Mouse (Mus musculus) layer of hippocampus, adult 8-10 months (tissue): Measurements from ENCODE around the gene Fundc1. TPM values are rescaled to one million over a fixed set of nuclear protein-coding genes. Genes with fewer than 3 reads are reported as not detected.
"Not testable (repeated sequence)": the region's sequence is repeated elsewhere in the genome, so short reads cannot be mapped to it uniquely, and the experiment has no call there.

Source experiments
- DNase-seq, 2 experiments: peaks; one replicate each; pipeline ENCODE4 v3.0.0; 2022; ENCODE audit warnings: low spot score in 2 of 2
- total RNA-seq, 4 experiments: library from RNA; stranded (reverse); gene quantifications; 2 replicates each; pipeline ENCODE4 v1.2.4; 2022

The Fundc1 gene
- total RNA-seq: 10 to 100 TPM; 44.1 to 57.0 (median 46.0) TPM

- DNase-seq: peak; percentile 93 to 96
Measured at GRCm38 (mm10) chrX:17571621-17572459, at the start of gene Fundc1. Gene Fundc1 (minus strand): TSS chrX:17572325.

GRCm38 (mm10) chrX:17611253-17611652 lies 39.1 kb upstream of the Fundc1 start:
- DNase-seq: no peak

GRCm38 (mm10) chrX:17608763-17609162 lies 36.6 kb upstream of the Fundc1 start:
- DNase-seq: no peak

GRCm38 (mm10) chrX:17607668-17608067 lies 35.5 kb upstream of the Fundc1 start:
- DNase-seq: no peak

DNA sequence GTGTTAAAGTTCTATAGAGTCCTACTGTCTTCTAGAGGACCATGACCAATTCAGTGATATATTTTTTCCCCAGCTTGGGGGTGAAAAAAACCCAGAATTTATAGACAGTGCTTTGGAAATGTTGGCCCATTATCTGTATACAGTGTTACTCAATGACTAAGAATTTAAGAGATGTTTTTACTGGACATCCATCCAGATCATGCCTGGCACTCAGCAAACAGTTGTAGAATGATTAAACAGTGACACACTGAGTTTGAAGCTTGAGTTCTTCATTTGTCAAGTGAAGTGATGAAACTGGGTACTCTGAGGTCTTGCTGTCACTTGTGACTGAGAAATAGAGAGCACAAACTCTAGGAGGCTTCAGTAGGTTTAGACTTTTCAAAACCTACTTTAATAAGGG lies 21.2 kb upstream of the Fundc1 start:
- no peak for DNase-seq

- peak in 1 of 2 experiments; percentile 24 for DNase-seq
Measured at GRCm38 (mm10) chrX:17590745-17591144, 18.6 kb upstream of the Fundc1 start.

DNA sequence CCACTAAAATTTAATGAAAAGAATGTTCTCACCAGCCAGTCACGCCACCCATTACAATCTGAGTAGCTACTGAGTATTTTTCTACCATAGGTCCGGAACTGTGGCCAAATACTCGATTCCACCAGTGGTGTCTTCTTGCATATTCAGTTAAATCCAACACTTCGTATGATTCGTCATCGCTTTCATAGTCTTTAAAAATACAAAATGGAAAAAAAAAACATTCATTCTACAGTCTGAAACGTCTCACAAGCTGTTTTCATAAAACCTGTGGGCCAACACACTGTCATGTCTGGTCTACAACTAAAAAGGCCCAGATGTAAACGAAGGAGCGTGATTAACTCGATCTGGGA lies 879 bp downstream of the Fundc1 start:
- DNase-seq: peak in 1 of 2 experiments; percentile 7

- DNase-seq: no peak
Measured at GRCm38 (mm10) chrX:17568670-17569069, 3.5 kb downstream of the Fundc1 start.

- DNase-seq: no peak
Measured at GRCm38 (mm10) chrX:17565743-17566142, 6.4 kb downstream of the Fundc1 start.

- no peak for DNase-seq
Measured at GRCm38 (mm10) chrX:17564732-17565131, 7.4 kb downstream of the Fundc1 start.

DNA sequence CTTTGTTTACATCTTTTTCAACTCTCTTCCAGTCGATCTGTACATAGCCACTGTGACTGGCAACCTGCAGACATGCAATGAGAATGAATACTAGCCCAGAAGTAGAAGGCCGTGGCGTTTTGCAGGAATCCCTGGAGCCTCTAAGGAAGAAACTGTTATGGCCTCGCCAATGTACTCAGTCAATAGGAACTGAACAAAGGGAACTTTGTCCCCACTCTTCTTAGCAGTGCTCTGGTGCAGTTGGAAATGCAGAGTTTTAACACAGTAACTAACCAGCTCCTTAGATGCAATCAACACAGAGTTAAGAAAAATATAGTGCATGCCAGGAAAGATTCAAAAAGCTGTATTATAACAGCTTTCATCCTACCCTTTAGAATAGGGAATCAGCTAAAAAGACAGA lies 13.4 kb downstream of the Fundc1 start:
- no peak for DNase-seq

- no peak for DNase-seq
Measured at GRCm38 (mm10) chrX:17554488-17554887, 17.6 kb downstream of the Fundc1 start.

DNA sequence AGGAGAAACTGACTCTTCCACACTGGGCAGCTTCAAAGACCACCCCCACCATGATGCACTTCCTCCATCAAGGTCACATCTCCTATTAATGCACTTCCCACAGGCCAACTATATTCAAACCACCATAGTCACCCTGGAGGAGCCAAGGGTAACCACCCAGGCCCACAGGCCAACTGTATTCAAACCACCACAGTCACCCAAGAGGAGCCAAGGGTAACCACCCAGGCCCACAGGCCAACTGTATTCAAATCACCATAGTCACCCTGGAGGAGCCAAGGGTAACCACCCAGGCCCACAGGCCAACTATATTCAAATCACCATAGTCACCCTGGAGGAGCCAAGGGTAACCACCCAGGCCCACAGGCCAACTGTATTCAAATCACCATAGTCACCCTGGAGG lies 20.5 kb downstream of the Fundc1 start:
- DNase-seq: not testable (repeated sequence)

DNA sequence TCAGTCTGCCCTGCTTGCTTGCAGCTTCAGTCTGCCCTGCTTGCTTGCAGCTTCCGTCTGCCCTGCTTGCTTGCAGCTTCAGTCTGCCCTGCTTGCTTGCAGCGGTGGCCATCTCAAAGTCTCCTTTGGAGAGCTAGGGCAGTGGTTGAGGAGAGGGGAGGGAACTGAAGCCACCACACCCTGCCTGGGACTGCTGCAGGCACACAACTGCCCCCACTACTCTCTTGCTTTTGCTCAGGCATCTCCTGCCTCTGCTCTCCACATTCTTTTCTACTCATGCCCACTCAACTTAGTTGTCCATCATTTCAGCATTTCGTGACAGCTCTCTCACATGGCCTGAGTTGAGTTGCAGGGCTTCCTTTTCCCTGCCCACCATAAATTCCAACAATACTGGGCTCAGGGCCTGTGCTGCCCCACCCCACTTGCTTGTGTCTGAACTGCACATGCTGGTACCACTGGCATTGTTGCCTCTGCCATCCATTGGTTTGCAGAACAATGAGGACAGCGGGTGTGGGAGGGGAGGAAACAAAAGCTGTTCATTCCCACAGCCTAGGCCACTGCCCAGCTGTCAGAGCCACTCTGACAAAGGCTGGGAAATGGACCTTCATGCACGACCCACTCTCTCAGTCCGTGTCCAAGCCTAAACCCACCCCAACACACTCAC lies 24.9 kb downstream of the Fundc1 start:
- peak; percentile 30 to 33 for DNase-seq

- peak in 1 of 2 experiments; percentile 5 for DNase-seq
Measured at GRCm38 (mm10) chrX:17544860-17545492, 27.1 kb downstream of the Fundc1 start.

- no peak for DNase-seq
Measured at GRCm38 (mm10) chrX:17537701-17538100, 34.4 kb downstream of the Fundc1 start.

- no peak for DNase-seq
Measured at GRCm38 (mm10) chrX:17527008-17527407, 45.1 kb downstream of the Fundc1 start.

DNA sequence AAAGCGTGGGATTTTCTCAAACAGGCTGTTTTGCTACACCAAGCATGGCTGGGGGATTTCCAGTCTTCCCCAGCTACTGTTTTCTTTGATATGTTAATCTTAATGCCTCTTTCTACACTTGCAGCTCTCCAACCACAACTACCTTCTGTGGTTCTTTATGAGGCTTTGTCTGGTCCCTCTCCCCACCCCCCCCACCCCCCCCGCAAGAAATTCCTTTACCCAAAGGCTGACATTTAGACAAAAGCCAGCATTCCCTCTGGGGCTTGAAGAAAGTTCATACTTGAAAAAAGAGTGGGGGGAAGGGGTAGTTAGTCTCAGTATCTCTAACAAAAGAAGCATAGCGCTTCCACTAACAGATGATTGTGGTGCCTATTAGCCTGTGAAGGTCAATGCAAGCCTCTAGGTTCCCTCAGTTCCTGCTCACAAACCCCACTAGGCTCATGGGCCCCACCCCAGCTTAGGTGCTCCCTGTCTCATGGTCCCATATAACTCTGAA lies 50.9 kb downstream of the Fundc1 start:
- DNase-seq: no peak

DNA sequence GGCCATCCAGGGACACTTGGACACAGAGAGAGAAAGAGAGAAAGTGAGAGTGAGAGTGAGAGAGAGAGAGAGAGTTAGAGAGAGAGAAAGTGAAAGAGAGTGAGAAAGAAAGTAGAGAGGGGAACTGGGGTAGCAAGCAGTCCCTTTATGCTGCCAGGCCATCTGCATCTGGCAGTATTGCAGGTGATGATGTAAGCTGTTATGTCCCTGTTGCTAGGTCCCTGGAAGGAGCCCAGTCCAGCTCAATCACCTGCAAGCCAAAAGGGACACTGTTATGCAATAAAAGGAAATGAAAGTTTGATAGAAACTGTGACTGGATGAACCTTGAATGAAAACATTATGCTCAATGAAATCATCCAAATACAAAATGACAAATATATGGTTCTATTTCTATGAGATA lies 52.0 kb downstream of the Fundc1 start:
- DNase-seq: no peak

- no peak for DNase-seq
Measured at GRCm38 (mm10) chrX:17514012-17514411, 58.1 kb downstream of the Fundc1 start.

- DNase-seq: no peak
Measured at GRCm38 (mm10) chrX:17512021-17512602, 60.0 kb downstream of the Fundc1 start.
